Mouse (Mus musculus): ENCODE data around the gene Hist1h2be.
"Not testable (repeated sequence)": the region's sequence is repeated elsewhere in the genome, so short reads cannot be mapped to it uniquely, and the experiment has no call there.

Hist1h2be gene

GRCm38 (mm10) chr13:23544787-23545120, 76.2 kb downstream of the Hist1h2be start:
- not testable (repeated sequence) for DNase-seq

GRCm38 (mm10) chr13:23543965-23544786, 76.7 kb downstream of the Hist1h2be start, which contains the start of gene Hist1h3f:
Gene Hist1h3f (plus strand): TSS chr13:23544052.
- DNase-seq, result peak; percentile 76

GRCm38 (mm10) chr13:23542999-23543607, 77.8 kb downstream of the Hist1h2be start, which contains the start of gene Hist1h2bh:
Gene Hist1h2bh (minus strand): TSS chr13:23543392.
- peak; percentile 51 for DNase-seq

- not testable (repeated sequence) for DNase-seq
Observed at GRCm38 (mm10) chr13:23542225-23542980, 78.5 kb downstream of the Hist1h2be start.

- no peak for DNase-seq
Observed at GRCm38 (mm10) chr13:23541497-23541896, 79.4 kb downstream of the Hist1h2be start.

GRCm38 (mm10) chr13:23539821-23540220, 81.1 kb downstream of the Hist1h2be start:
- not testable (repeated sequence) for DNase-seq

- DNase-seq, result no peak
Observed at GRCm38 (mm10) chr13:23538249-23538648, 82.7 kb downstream of the Hist1h2be start.

GRCm38 (mm10) chr13:23537006-23537710, 83.8 kb downstream of the Hist1h2be start:
- no peak for DNase-seq

GRCm38 (mm10) chr13:23536076-23536822, 84.7 kb downstream of the Hist1h2be start:
- no peak for DNase-seq

- DNase-seq, result peak; percentile 84
Observed at GRCm38 (mm10) chr13:23535137-23536075, 85.5 kb downstream of the Hist1h2be start, which contains the start of gene Hist1h3g. Gene Hist1h3g (plus strand): TSS chr13:23535422.

GRCm38 (mm10) chr13:23534368-23535131, 86.4 kb downstream of the Hist1h2be start:
- DNase-seq, result no peak

Measured in cerebellum, adult 11-12 months (tissue).